In genomic region chr14:79537463-79537862, GRCm38 (mm10) we compare ENCODE assay signal across 12 mouse cellular contexts. TPM values are rescaled to one million over a fixed set of nuclear protein-coding genes. Genes with fewer than 3 reads are reported as not detected.
DNase-seq lines count a peak whose midpoint lies in the region; ATAC-seq and TF ChIP-seq lines count a peak whose summit lies in the region.
"Had no signal": no experiment of that assay in that cellular context is flagged by ENCODE, and none has a peak within 500 bp of the region (broad histone marks: within the 10 kb centered on the region; RNA-seq: fewer than 3 reads in every experiment).

No protein-coding gene starts in this region.

- WGBS in heart, adult 2 months = 36% methylated on average over 5 of the region's 5 CpGs
- 36% methylated on average over 5 of the region's 5 CpGs for WGBS in liver, embryonic 11.5 days
- 74% methylated on average over 5 of the region's 5 CpGs for WGBS in small intestine, adult 2 months
- WGBS in cerebellum, adult 2 months = 85% methylated on average over 5 of the region's 5 CpGs
- 87% methylated on average over 5 of the region's 5 CpGs for WGBS in intestine, embryonic 15.5 days
- WGBS in kidney, embryonic 14.5 days = 89% methylated on average over 5 of the region's 5 CpGs

- peaks cover 8% of the 10 kb centered on the region for H3K79me2 ChIP-seq in heart, adult 2 months (replicated peaks; ENCODE audit: control insufficient read depth, insufficient read depth, low read length)

- peak overlapping the region; percentile 85 for H3K27ac ChIP-seq in heart, adult 2 months
- no peak overlapping the region for H3K27ac ChIP-seq in liver, embryonic 11.5 days (ENCODE audit: low read depth, low read length)
- peak overlapping the region; percentile 25; the same call in 1 of the 2 replicates for H3K27ac ChIP-seq in small intestine, adult 2 months (ENCODE audit: insufficient read depth, low read depth, low read length)
- H3K27ac ChIP-seq in cerebellum, adult 2 months (ENCODE audit: insufficient read depth, low read length) = no peak overlapping the region
- no peak overlapping the region for H3K27ac ChIP-seq in intestine, embryonic 15.5 days
- H3K27ac ChIP-seq in kidney, embryonic 14.5 days (ENCODE audit: low read depth, low read length) = no peak overlapping the region
- H3K27ac ChIP-seq: embryonic facial prominence, embryonic 10.5 days; limb, embryonic 15.5 days; midbrain, embryonic 15.5 days had no signal

- no peak for TF ChIP-seq CTCF in heart, adult 2 months (IDR thresholded peaks at IDR 0.05)
- no peak for TF ChIP-seq CTCF in small intestine, adult 2 months (IDR thresholded peaks at IDR 0.05; ENCODE audit: extremely low read depth, insufficient read length, insufficient replicate concordance, low read depth, low read length)
- no peak for TF ChIP-seq CTCF in cerebellum, adult 2 months (IDR thresholded peaks at IDR 0.05; ENCODE audit: borderline replicate concordance, insufficient read depth, low read depth, low read length)

- H3K4me3 ChIP-seq in heart, adult 2 months = peak overlapping the region; percentile 18
- H3K4me3 ChIP-seq in liver, embryonic 11.5 days (ENCODE audit: low read depth, low read length) = peak overlapping the region; percentile 36
- peak overlapping the region; percentile 19; the same call in 1 of the 2 replicates for H3K4me3 ChIP-seq in small intestine, adult 2 months (ENCODE audit: low read depth, low read length)
- no peak overlapping the region for H3K4me3 ChIP-seq in cerebellum, adult 2 months (replicated peaks; ENCODE audit: insufficient read depth, low read depth, low read length)
- H3K4me3 ChIP-seq in intestine, embryonic 15.5 days (replicated peaks) = no peak overlapping the region
- H3K4me3 ChIP-seq in kidney, embryonic 14.5 days (ENCODE audit: low read length) = no peak overlapping the region
- H3K4me3 ChIP-seq: embryonic facial prominence, embryonic 10.5 days; limb, embryonic 15.5 days; midbrain, embryonic 15.5 days had no signal

- H3K4me1 ChIP-seq in heart, adult 2 months (ENCODE audit: control insufficient read depth, insufficient read depth, low read length) = peaks cover 17% of the 10 kb centered on the region
- H3K4me1 ChIP-seq in liver, embryonic 11.5 days (replicated peaks; ENCODE audit: control insufficient read depth, insufficient read depth, low read length) = peaks cover 31% of the 10 kb centered on the region
- peaks cover 6% of the 10 kb centered on the region for H3K4me1 ChIP-seq in small intestine, adult 2 months (ENCODE audit: control insufficient read depth, insufficient read depth, insufficient read length, low read length)
- no peaks in the 10 kb centered on the region for H3K4me1 ChIP-seq in cerebellum, adult 2 months (ENCODE audit: control insufficient read depth, insufficient read depth, low read length)
- H3K4me1 ChIP-seq in intestine, embryonic 15.5 days (replicated peaks) = peaks cover 2% of the 10 kb centered on the region; the same call in 1 of the 2 replicates
- H3K4me1 ChIP-seq in kidney, embryonic 14.5 days (ENCODE audit: control insufficient read depth, insufficient read depth, low read length) = no peaks in the 10 kb centered on the region
- H3K4me1 ChIP-seq: limb, embryonic 15.5 days; midbrain, embryonic 15.5 days had no signal

- peak; percentile 76 for ATAC-seq in liver, embryonic 11.5 days (replicated peaks; ENCODE audit: low FRiP score)
- ATAC-seq in intestine, embryonic 15.5 days = no peak
- ATAC-seq in kidney, embryonic 14.5 days (ENCODE audit: low FRiP score, low TSS enrichment) = no peak
- ATAC-seq: hindbrain, embryonic 16.5 days; midbrain, embryonic 15.5 days had no signal

- DNase-seq in heart, adult 2 months = no peak
- DNase-seq in heart, postnatal 4 days = no peak
- peak; percentile 95 for DNase-seq in T-cell, adult 2 months (ENCODE audit: low spot score)
- no peak for DNase-seq in liver, embryonic 11.5 days (ENCODE audit: low spot score)
- no peak for DNase-seq in cerebellum, adult 2 months

- intact Hi-C loops in heart, adult 2 months (cut with DNase I) = no loop called here

- no peak for TF ChIP-seq POLR2A in heart, adult 2 months (IDR thresholded peaks at IDR 0.05; ENCODE audit: insufficient read depth, low read depth, low read length)
- no peak for TF ChIP-seq POLR2A in small intestine, adult 2 months (IDR thresholded peaks at IDR 0.05; ENCODE audit: low read depth, low read length)
- TF ChIP-seq POLR2A in cerebellum, adult 2 months (IDR thresholded peaks at IDR 0.05; ENCODE audit: borderline replicate concordance, insufficient read depth, low read length) = no peak

- no peaks in the 10 kb centered on the region for H3K9me3 ChIP-seq in liver, embryonic 11.5 days (ENCODE audit: control insufficient read depth, low read length)
- no peaks in the 10 kb centered on the region for H3K9me3 ChIP-seq in intestine, embryonic 15.5 days
- no peaks in the 10 kb centered on the region for H3K9me3 ChIP-seq in kidney, embryonic 14.5 days (ENCODE audit: control insufficient read depth, low read length)
- H3K9me3 ChIP-seq: embryonic facial prominence, embryonic 10.5 days; limb, embryonic 15.5 days; midbrain, embryonic 15.5 days had no signal

- no peaks in the 10 kb centered on the region for H3K27me3 ChIP-seq in heart, adult 2 months (ENCODE audit: control insufficient read depth, insufficient read depth, low read length)
- H3K27me3 ChIP-seq in liver, embryonic 11.5 days (replicated peaks; ENCODE audit: control insufficient read depth, insufficient read depth, low read length) = no peaks in the 10 kb centered on the region
- no peaks in the 10 kb centered on the region for H3K27me3 ChIP-seq in small intestine, adult 2 months (ENCODE audit: control insufficient read depth, insufficient read depth, low read length)
- H3K27me3 ChIP-seq in cerebellum, adult 2 months (ENCODE audit: control insufficient read depth, insufficient read depth, low read length) = no peaks in the 10 kb centered on the region
- H3K27me3 ChIP-seq in intestine, embryonic 15.5 days (replicated peaks) = no peaks in the 10 kb centered on the region
- H3K27me3 ChIP-seq in kidney, embryonic 14.5 days (ENCODE audit: control insufficient read depth, insufficient read depth, low read length) = no peaks in the 10 kb centered on the region
- H3K27me3 ChIP-seq: limb, embryonic 15.5 days; midbrain, embryonic 15.5 days had no signal

- TF ChIP-seq EP300 in heart, adult 2 months (IDR thresholded peaks at IDR 0.05; ENCODE audit: insufficient read depth, low read depth, low read length) = no peak

- H3K9ac ChIP-seq in heart, adult 2 months (ENCODE audit: low read depth, low read length) = peak overlapping the region; percentile 20; the same call in 1 of the 2 replicates
- H3K9ac ChIP-seq in liver, embryonic 11.5 days (ENCODE audit: low read depth, low read length) = 0 out of 2 replicates have a peak overlapping the region, but pooled peaks have one; percentile 36
- H3K9ac ChIP-seq in intestine, embryonic 15.5 days = no peak overlapping the region
- no peak overlapping the region for H3K9ac ChIP-seq in kidney, embryonic 14.5 days (ENCODE audit: low read depth, low read length)
- H3K9ac ChIP-seq: limb, embryonic 15.5 days; midbrain, embryonic 15.5 days had no signal

- peaks cover 30% of the 10 kb centered on the region for H3K36me3 ChIP-seq in heart, adult 2 months (ENCODE audit: control insufficient read depth, insufficient read depth, low read length)
- H3K36me3 ChIP-seq in liver, embryonic 11.5 days (ENCODE audit: control insufficient read depth, insufficient read depth, low read length) = no peaks in the 10 kb centered on the region
- peaks cover 8% of the 10 kb centered on the region for H3K36me3 ChIP-seq in small intestine, adult 2 months (ENCODE audit: control insufficient read depth, insufficient read depth, low read length)
- no peaks in the 10 kb centered on the region; the same call in 1 of the 2 replicates for H3K36me3 ChIP-seq in intestine, embryonic 15.5 days
- H3K36me3 ChIP-seq in kidney, embryonic 14.5 days (ENCODE audit: control insufficient read depth, insufficient read depth, low read length) = no peaks in the 10 kb centered on the region; the same call in 1 of the 2 replicates
- H3K36me3 ChIP-seq: embryonic facial prominence, embryonic 10.5 days; limb, embryonic 15.5 days; midbrain, embryonic 15.5 days had no signal

- peak overlapping the region; percentile 57 for H3K4me2 ChIP-seq in liver, embryonic 11.5 days
- no peak overlapping the region for H3K4me2 ChIP-seq in intestine, embryonic 15.5 days (replicated peaks)
- no peak overlapping the region for H3K4me2 ChIP-seq in kidney, embryonic 14.5 days (replicated peaks; ENCODE audit: low read depth, low read length)
- H3K4me2 ChIP-seq: limb, embryonic 15.5 days; midbrain, embryonic 15.5 days had no signal

RNA-seq across cellular contexts. Expression of gene Sugt1, which starts 50.0 kb away (rescaled TPM):
- 10 to 100 TPM; 52.4 to 64.9 TPM for total RNA-seq in heart, adult 2 months (2021)
- 5.7 and 16.9 TPM in 2 replicates for polyA plus RNA-seq in heart, adult 2 months (2012; rRNA removed)
- 100 to 1,000 TPM in 1 of 2 experiments, 10 to 100 TPM in 1; 99.3 to 107 TPM for total RNA-seq in heart, postnatal 4 days (2021)
- polyA plus RNA-seq in liver, embryonic 11.5 days (2014; fragmentation: Nextera tagmentation; extraction: Ambion mirVana) = 95.0 and 95.5 TPM in 2 replicates
- 1.2 and 1.7 TPM in 2 replicates for polyA plus RNA-seq in small intestine, adult 2 months (2012; rRNA removed)
- polyA plus RNA-seq in cerebellum, adult 2 months (2012; rRNA removed) = 40.3 and 41.0 TPM in 2 replicates
- polyA plus RNA-seq in intestine, embryonic 15.5 days (2015; fragmentation: Nextera tagmentation; extraction: Ambion mirVana) = 105 and 113 TPM in 2 replicates
- 135 and 166 TPM in 2 replicates for polyA plus RNA-seq in kidney, embryonic 14.5 days (2014; fragmentation: Nextera tagmentation; extraction: Ambion mirVana)

RNA-seq across cellular contexts. Expression of gene Wbp4, which starts 56.1 kb away (rescaled TPM):
- 10 to 100 TPM; 22.0 to 22.7 TPM for total RNA-seq in heart, adult 2 months (2021)
- polyA plus RNA-seq in heart, adult 2 months (2012; rRNA removed) = 3.7 and 7.0 TPM in 2 replicates
- 10 to 100 TPM; 24.7 to 25.8 TPM for total RNA-seq in heart, postnatal 4 days (2021)
- polyA plus RNA-seq in liver, embryonic 11.5 days (2014; fragmentation: Nextera tagmentation; extraction: Ambion mirVana) = 35.8 and 38.7 TPM in 2 replicates
- 0.98 and 2.0 TPM in 2 replicates for polyA plus RNA-seq in small intestine, adult 2 months (2012; rRNA removed)
- polyA plus RNA-seq in cerebellum, adult 2 months (2012; rRNA removed) = 27.8 and 28.4 TPM in 2 replicates
- 30.9 and 33.8 TPM in 2 replicates for polyA plus RNA-seq in intestine, embryonic 15.5 days (2015; fragmentation: Nextera tagmentation; extraction: Ambion mirVana)
- 47.1 and 64.8 TPM in 2 replicates for polyA plus RNA-seq in kidney, embryonic 14.5 days (2014; fragmentation: Nextera tagmentation; extraction: Ambion mirVana)

RNA-seq across cellular contexts. Expression of gene Elf1, which starts 56.5 kb away (rescaled TPM):
- 10 to 100 TPM; 13.3 to 13.7 TPM for total RNA-seq in heart, adult 2 months (2021)
- 6.6 and 11.3 TPM in 2 replicates for polyA plus RNA-seq in heart, adult 2 months (2012; rRNA removed)
- total RNA-seq in heart, postnatal 4 days (2021) = 10 to 100 TPM; 20.3 to 22.5 TPM
- polyA plus RNA-seq in liver, embryonic 11.5 days (2014; fragmentation: Nextera tagmentation; extraction: Ambion mirVana) = 22.7 and 25.3 TPM in 2 replicates
- 6.4 and 20.1 TPM in 2 replicates for polyA plus RNA-seq in small intestine, adult 2 months (2012; rRNA removed)
- polyA plus RNA-seq in cerebellum, adult 2 months (2012; rRNA removed) = 3.8 and 4.1 TPM in 2 replicates
- polyA plus RNA-seq in intestine, embryonic 15.5 days (2015; fragmentation: Nextera tagmentation; extraction: Ambion mirVana) = 26.1 and 27.0 TPM in 2 replicates
- polyA plus RNA-seq in kidney, embryonic 14.5 days (2014; fragmentation: Nextera tagmentation; extraction: Ambion mirVana) = 13.9 and 18.5 TPM in 2 replicates

Comparison
In these comparisons a context has a peak if more than half of its experiments do, and no peak if none do; other contexts are left out.
1. H3K27ac ChIP-seq: peak in heart, adult 2 months (single experiment) and small intestine, adult 2 months (single experiment); none in liver, embryonic 11.5 days (single experiment), cerebellum, adult 2 months (single experiment), intestine, embryonic 15.5 days (single experiment) and kidney, embryonic 14.5 days (single experiment).
2. H3K4me3 ChIP-seq: peak in heart, adult 2 months (single experiment), liver, embryonic 11.5 days (single experiment) and small intestine, adult 2 months (single experiment); none in cerebellum, adult 2 months (single experiment), intestine, embryonic 15.5 days (single experiment) and kidney, embryonic 14.5 days (single experiment).
3. H3K9ac ChIP-seq: peak in heart, adult 2 months (single experiment) and liver, embryonic 11.5 days (single experiment); none in intestine, embryonic 15.5 days (single experiment) and kidney, embryonic 14.5 days (single experiment).